Mouse (Mus musculus) thymus, postnatal 4 days (tissue): Measurements from ENCODE around the gene Kcnd3.
A peak's percentile ranks its signal among the peaks of the same experiment; 100 is the strongest.

Experiments
- DNase-seq: peaks from one replicate; pipeline ENCODE4 v3.0.0; 2021

Gene Kcnd3

DNA sequence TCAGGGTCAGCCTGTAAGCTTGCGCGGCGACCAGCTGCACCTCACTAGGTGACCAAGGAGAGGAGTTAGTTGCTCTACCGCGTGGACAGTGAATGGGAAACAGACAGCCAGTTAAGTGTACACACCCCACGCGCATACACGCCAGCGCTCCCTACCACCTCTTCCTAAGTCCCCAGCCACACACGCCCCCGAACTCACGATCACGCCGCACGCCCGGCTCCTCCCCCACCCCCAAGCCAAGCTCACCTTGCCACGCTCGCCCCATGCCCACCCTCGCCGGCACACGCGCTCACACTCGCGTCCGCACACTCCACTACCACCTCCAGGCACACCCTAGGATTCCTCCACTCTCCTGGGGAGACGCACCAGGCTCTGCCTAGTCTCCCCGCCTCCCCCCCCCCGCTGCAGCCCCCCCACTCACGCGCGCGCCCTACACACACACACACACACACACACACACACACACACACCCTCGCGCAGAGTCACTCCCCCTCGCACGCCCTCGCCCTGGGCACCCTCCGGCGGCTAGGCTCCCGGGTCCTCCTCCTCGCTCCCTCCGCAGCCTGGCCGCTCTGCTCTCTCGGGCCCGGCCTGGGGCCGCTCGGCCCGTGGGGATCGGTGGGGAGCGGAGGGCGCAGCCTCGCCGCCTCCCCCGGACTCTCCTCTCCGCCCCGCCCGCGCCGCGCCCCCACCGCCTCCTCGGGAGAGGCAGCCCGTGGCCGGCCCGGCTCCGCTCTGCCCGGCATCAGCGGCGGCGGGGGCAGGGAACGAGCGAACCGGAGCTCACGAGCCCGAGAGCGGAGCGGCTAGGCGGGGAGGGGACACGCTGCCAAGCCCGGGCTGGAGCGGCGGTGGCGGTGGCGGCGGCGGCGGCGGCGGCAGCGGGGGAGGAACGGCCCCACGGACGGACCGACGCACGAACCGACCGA lies at the start of gene Kcnd3:
TSS of gene Kcnd3 (plus strand) at position 704 of the 929 bp plus-strand sequence.
- DNase-seq: peak; percentile 17

DNA sequence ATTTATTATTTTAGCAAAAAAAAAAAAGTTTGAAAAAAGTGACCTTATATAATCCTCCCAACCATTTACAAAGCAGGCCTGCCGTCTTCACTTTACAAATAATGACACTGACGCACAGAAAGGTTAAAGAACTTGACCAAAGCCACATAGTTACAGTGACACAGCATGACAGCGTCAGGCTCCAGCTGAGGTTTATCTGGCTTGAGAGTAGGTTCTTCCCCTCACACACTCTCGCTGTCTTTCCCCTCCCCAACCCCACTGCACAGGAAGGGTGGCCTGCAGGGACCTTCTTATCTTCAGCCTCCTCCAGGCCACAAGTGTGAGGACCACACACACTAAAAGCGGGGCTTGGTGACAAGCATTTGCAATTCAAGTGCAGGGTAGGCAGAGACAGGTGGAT lies 49.5 kb upstream of the Kcnd3 start:
- DNase-seq: no peak

DNA sequence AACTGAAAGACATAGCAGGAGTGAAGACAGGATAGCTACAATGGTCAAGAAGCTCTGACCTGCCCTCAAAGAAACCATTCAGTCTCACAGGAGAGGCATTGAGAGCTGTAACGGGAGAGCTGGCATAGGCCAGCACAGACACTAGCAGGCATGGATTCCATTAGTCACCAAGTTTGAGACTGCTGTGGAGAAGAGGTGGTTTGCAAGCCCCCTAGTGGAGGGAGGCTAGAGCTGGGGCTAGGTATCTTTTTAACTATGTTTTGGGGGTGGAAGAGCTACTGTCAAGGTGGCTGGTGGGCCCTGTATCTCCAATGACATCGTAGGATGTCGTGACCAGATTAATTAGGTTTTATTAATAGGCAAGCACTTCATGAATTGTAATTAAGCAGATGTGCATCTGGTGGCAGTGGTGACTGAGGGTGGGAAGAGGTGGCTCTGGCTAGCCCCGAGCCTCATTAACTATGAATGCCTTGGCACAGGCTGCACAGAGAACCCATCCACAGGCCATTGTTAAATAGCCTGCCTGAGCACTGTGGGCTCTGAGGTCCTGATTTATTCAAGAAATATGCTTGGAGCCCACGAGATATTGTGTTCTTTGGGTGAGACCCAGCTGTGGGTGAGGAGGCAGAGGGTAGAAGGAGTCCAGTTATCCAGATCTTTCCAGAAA lies 48.6 kb upstream of the Kcnd3 start:
- no peak for DNase-seq

DNA sequence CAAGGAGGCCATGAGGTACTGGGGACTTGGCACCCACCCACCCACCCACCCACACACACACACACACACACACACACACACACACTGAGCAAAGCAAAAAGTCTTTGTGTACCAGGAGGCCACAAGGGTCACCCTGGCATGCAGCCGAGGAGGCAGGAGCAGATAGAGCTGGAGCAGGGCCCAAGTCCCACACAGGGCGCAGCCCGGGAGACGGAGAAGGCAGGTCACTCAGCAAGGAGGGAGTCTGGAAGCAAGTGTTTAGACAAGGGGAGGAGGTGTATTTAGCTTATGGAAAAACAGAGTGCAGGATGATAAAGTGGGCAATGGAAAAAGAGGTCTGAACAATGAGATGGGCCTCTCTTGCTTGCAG lies 48.1 kb upstream of the Kcnd3 start:
- DNase-seq: no peak

DNA sequence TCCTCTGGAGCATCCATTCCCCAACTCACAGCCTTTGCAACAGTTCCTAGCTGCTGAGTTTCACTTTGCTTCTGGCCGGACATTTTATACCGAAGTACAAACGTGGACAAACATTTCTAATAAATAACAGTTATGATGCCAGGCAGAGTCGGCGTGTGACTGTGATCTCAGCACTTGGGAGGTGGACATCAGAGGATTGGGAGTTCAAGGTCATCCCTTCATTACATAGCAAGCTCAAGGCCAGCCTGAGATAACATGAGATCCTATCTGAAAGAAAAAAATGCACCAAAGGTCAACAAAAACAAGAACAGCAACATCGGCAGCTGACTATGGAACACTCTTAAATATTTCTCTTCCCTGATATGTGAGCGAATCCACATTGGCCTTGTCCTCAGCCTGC lies 46.6 kb upstream of the Kcnd3 start:
- DNase-seq: no peak

DNA sequence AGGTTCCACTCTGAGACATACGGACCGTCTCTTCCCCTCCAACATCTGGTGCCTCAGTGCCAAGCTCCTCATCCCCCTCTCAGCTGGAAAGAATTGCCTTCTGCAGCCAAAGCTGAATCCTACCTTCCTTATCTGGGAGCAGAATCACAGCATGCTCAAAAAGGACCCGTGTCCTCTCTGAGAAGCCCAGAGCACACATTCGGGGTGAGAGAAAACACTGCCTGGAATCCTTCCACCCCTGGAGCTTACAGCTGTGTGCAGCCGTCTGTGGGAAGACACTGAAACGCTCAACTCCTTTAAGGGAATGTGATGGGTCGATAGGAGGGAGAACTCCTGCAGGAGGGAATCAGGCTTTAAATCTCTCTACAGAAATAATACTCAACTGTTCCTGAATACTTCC lies 46.1 kb upstream of the Kcnd3 start:
- no peak for DNase-seq

DNA sequence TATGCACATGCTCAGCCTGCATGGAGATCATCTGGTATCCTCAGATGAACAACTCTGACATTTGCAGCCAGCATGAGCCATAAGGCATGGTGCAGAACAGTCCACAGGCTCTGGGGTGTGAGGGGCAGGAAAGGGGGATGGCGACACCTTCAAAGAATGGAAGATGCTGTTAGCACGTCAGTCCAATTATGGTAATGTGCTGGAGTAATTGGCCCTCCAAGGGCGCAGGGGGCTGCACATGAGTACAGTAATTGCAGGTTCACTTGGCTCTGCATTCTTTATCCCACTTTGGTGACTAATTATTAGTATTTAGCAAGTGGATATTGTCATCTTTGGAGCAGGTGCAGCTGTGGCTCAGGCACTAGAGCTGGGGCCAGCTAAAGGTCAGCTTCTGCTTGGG lies 43.9 kb upstream of the Kcnd3 start:
- DNase-seq: no peak

DNA sequence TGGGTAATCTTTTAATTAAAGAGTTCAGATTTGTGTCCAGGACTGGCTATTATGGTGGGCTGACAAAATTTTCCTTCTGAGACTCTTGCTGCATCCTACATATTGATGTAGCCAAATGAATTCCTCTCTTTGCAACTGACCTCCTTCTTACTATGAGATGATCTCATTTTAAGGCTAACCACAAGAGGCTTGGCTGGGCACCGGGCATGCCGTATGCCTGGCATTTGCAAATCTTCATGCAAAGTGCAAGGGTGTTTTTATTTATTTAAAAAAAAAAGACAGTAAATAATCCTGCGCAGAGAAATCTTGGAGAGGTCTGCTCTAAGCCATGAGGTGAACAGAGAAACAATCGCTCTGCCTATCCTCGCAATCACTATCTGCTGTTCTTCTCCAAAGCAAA lies 41.3 kb upstream of the Kcnd3 start:
- DNase-seq: no peak

DNA sequence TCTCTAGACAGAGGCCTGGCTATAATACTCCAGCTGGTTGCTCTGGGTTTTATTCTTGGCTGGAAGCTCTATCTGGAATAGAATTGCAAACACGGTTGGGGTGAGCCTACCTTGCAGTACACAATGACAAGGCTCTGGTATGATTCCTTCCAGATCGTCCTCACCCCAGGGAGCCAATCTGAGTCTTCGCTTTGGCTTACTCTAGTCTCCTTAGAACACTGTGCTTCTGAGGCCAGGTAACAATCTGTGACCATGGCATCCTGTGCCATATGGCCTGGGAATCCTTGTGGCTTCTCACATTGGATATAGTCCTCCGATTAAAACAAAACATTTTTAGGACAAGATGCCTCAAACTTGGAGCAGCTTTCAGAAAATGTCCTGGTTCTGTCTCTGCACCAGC lies 40.4 kb upstream of the Kcnd3 start:
- DNase-seq: no peak

DNA sequence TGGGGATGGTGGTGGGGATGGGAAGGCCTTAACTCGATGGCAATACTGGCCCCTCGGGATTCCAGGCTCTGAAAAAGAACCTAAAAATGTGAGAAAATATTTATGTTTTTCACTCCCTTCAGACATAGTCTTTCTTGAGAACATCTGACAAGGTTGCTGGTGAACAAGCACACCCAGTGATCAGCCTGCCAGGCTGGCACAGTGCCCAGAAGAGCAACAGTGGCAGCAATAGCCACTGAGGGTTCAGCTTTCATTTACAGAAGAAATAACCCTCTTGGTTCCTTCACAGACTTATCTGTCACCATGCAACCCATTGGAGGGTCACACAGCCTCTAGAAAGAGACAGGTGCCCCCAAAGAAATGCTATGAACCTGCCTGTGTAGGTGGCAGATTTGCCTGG lies 39.9 kb upstream of the Kcnd3 start:
- no peak for DNase-seq

DNA sequence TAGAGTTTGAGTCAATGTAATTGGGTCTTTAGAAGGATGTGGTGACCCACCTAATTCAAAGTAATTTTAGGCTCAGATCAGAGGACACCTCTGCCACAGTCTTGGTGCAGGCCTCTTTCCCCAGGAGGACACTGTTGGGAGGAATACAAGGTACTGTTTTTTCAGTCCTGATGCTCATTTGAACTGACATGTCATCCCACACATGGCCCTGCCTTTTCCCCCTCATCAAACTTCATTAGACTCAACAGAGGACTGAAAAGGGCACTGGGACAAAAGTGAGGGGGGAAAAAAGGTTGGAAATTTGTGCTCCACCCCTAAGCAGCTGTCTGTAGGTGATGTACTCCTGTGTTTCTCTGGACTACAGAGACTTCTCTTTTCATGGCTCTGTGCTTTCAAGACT lies 39.4 kb upstream of the Kcnd3 start:
- DNase-seq: no peak

DNA sequence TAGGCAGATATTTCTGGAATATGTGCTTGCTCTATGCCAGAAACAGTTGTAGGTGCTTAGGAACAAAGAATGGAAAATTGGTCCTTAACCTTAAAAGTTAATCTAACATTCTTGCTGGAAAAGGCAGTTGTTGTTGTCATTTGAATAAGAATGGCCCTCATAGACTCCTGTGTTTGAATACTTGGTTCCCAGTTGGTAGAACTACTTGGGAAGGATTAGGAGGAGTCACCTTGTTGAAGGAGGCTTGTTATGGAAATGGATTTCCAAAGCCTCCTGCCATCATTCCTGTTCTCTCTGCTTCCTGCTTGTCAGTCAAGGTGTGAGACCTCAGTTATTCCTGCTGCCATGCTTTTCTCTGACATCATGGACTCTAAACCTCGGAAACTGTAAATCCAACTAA lies 33.7 kb upstream of the Kcnd3 start:
- DNase-seq: no peak

DNA sequence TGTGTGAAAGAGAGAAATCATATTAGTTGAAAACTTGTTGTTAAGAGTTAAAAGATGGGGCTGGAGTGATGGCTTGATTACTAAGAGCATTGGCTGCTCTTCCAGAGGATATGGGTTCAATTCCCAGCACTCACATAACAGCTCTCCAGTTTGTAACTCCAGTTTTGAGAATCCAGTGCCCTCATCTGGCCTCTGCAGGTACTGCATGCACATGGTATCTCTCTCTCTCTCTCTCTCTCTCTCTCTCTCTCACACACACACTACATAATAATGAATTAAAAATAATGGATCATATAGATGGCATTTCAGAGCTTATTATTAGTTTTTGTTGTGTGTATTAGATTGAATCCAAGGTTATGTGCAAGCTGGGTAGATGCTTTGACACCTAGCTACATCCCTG lies 29.7 kb upstream of the Kcnd3 start:
- peak; percentile 7 for DNase-seq

DNA sequence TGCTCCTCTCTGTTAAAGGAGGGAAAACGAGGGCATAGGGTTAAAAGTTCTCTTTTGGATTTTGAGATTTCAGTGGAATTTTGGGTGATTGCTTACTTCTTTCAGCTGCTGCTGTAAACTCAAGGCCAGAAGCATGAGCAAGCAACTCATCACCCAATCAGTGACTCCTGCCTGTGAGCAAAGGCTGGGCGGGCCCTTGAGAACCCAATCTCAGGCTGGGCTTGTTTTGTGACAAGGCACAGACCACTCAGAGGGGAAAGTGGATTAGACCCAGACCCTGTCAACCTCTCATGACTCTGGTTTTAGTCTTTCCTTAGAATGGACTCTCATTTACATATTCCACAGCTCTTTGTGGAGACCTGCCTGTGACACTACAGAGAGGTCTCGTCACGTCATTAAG lies 28.7 kb upstream of the Kcnd3 start:
- no peak for DNase-seq

DNA sequence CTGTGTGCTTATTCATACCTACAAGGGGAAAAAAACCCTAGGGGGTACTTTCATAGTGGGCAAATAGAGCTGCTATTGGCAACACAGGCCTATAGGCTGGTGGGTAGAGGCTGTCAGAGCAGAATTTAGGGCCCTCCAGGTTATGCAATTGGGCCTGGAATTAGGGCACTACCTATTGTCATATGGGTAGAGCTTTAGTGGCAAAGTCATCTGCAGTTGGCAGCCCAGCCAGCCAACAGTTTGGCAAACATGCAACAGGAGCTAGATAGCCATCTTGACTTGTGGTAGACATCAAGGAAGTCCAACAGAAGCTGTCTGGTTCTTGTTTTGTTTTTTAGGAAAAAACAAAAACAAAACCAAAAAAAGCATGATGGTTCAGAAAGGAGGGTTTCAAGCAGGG lies 23.5 kb upstream of the Kcnd3 start:
- DNase-seq: no peak

DNA sequence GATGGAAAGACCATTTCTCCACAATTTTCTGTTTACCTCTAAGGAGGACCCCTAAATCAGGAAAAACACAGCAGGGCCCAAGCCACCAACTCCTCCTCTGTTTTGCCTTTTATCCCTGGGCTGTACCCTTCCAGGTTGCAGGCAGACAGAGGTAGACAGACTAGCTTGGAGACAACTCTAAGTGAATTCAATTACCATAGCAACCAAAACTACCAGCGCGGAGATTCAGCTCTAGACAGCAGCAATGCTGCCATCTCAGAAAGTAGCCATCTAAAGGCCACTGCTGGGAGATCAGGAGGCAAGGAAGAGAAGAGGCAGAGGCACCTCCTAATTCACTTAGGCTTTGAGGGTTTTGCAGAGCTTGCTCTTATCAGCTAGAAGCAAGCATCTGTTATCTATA lies 15.7 kb upstream of the Kcnd3 start:
- DNase-seq: no peak

DNA sequence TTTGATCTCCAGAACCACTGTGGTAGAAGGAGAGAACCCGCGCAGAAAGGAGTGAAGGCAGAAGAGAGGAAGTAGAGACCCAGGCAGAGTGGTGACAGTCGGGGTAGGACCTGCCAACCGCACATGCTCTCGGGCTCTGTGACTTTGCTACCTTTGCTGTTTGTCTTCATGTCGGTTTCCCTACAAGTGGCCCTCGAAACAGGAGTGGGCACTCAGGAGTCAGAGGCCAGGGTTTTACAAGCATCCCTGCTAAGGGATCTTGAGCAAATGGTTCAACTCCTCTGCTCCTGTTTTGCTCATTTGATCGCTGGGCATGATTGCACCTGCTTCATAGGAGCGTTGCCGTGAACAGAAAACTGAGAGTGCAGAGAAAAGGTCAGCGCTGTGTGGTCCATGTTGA lies 15.2 kb upstream of the Kcnd3 start:
- no peak for DNase-seq

DNA sequence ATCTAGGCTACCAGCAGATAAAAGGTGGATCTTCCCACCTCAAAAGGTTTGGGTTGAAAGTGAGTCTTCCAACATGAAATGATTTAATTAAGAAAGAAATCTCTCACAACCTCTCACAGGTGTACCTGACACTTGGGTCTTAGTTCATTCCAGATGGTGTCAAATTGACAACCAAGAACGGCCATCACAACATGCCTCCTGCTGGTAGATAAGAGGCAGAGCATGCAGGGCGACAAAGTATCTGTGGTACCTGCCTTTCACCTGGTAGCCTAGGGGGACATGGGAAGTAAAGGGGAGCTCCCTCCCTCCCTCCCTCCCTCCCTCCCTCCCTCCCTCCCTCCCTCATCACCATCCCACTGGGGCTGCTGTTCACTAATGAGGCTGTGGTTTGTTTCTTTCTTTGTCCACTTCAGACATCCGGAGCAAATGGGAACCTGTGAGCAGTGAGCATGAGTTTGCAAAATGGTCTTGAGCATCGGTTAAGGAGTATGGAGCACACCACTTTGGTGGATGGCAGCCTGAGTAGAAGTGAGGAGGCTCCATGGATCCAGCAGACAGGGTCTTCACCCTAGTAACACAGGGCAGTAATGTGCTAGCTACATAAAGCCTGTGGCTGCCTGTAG lies 11.1 kb upstream of the Kcnd3 start:
- DNase-seq: no peak

DNA sequence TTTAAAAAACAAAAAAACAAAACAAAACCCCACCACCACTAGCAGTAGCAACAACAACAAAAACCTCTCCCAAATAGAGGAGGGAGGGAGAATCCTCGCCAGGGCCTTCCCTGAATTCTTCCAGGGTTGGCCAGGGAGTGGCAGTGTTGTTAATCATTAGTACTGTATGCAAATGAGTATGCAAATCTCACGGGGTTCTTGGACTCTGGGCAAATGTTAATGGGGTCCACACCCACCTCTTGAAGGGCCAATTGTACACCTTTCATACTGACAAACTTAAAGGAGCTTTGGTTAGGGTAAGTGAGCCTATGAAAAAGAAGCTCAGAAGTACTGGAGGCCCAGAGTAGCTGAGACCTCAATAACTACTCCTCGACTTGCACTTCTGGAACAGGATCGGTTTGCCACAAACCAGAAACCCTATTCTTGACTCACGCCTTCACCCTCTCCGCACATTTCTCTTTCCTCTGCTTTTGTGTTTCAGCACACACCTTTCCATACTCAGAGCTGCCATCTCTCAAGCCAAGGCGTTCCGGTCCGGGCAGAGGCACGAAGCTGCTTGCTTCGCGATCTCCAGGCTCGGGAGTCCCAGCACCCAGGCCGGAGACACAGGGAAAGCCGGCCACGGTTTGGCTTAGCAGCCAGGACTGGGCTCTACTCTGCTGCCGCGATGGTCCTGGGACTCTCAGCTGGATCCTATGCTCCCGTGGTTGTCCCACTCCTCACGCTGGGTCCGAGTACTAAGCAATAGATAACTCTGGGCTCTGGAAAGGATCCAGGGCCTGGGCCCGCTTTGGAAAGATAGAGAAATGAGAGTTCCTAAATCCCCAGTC lies 1.3 kb upstream of the Kcnd3 start:
- DNase-seq: no peak

DNA sequence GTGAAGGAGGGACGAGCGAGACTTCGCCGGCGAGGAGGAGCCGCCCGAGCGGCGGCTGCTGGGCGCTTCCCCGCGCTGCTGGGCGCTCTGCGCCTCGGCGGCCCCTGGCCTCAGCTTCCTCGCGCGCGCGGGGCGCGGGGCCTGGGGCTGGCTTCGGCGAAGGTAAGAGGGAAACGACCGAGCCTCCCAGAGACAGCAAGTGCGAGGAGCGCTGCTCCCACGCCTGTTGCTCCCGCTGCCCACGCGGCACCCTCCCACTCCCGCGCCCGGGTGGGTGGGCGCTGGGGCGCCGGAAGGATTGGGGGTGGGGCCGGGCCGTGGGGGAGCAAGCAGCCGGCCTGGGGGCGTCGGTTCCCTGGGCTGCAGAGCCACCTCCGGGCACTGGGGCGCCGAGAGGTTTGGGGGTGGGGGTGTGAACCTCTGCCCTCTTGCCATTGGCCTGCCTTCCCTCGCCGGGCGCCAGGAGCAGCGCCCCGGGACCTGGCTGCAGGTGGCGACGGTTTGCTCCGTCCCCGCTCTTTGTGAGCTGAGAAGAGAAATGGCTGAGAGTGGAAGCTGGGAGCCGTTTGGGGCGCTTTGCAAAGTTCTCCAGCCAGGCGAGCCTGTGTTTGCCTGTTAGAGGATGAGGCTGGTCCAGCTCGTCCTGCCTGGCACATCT lies 555 bp downstream of the Kcnd3 start:
- DNase-seq: peak; percentile 19

DNA sequence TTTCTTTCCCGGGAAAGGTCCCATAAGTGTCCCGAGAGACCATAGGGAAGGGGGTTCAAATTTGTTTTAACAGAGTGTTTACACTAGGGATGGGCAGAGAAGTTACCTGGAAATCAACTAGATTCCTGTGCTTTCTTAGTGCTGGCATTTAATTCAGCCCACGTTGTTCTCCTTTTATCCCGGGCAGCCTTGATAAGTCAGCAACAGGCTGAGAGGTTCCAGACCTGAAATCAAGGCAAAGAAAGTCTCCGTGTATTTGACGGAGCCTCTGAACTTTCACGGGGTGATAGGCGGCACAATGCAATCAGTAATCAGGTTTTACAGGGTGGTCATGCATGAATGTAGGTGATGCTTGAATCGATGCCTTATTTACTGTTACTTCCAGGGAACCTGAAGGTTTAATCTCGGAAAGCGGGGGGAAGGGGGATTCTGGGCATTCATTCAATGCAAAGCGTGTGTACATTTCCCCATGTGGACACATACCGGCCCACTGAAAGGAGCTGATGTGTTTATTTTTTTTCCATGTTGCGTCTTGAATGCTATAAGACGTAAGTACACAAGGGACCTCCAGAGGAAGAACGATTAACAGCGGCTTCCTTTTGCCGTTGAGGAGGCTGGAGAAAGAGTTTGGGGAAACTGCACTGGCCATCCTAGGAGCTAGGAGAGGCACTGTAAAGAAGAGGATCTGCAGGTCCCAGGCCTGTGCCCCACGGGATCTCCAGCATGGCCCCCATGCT lies 1.3 kb downstream of the Kcnd3 start:
- DNase-seq: no peak

DNA sequence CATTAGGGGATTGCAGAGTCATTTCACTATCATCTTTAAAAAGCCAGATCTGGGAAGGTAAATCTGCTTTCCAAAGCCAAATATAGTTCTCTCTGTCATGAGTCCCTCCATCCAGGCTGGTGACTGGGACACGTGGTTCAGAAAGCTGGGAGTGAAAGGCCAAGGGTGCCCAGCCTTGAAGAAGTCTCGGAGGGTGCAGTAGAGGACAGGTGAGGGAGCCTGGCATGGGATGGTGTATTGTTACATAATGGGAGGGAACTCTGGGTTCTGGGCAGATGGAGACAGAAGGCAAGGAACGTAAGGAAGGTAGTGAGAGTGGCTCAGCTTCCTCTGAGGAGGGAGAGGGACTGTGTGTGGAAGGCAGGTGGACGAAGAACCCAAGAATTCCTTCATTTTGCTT lies 5.5 kb downstream of the Kcnd3 start:
- DNase-seq: no peak
